Mouse (Mus musculus): Measurements from ENCODE around the gene Gm20388.

- TF ChIP-seq CTCF (IDR thresholded peaks at IDR 0.05; ENCODE audit: low read depth) (no peak), EP300 (IDR thresholded peaks at IDR 0.05; ENCODE audit: low read depth) (no peak)
These were observed 2533.6 kb downstream of the Gm20388 start for GRCm38 (mm10) chr8:122444058-122444748.
